Mouse (Mus musculus) spleen, adult 2 months (tissue): ENCODE measurements around the gene Cox14.

Experiments
- CTCF ChIP-seq: fragments of 200-500 bp; IDR thresholded peaks from 2 replicates; pipeline ENCODE4 v1.5.1; 2011; ENCODE audit warnings: mild to moderate bottlenecking, inconsistent platforms; ENCODE audit not compliant: insufficient read depth, insufficient read length, insufficient replicate concordance; ENCODE audit errors: extremely low read depth
- POLR2A ChIP-seq: fragments of 200-500 bp; IDR thresholded peaks from 2 replicates; pipeline ENCODE4 v1.6.1; 2011; ENCODE audit warnings: low read depth, low read length, inconsistent platforms

DNA sequence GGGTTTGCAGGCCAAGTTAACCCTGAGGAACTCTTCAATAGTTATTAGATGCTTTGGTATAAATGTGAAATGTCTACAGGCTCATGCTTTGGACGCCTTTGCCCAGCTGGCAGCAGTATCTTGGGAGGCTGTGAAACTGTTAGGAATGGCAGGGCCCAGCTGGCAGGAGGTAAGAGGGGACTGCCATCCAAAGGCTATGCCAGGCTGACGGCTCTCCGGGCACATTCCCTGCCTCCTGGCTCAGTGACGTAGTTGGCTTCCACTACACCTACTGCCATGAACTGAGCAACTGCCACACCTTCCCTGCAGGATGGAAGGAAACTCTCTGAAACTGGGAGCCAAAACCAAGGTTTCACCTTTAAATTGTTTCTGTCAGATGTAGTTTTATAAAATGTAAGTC is 14.8 kb downstream of the Cox14 start:
- TF ChIP-seq POLR2A (no peak), CTCF (no peak)
